Mouse (Mus musculus): Measurements from ENCODE around the gene Mast1.

The Mast1 gene

DNA sequence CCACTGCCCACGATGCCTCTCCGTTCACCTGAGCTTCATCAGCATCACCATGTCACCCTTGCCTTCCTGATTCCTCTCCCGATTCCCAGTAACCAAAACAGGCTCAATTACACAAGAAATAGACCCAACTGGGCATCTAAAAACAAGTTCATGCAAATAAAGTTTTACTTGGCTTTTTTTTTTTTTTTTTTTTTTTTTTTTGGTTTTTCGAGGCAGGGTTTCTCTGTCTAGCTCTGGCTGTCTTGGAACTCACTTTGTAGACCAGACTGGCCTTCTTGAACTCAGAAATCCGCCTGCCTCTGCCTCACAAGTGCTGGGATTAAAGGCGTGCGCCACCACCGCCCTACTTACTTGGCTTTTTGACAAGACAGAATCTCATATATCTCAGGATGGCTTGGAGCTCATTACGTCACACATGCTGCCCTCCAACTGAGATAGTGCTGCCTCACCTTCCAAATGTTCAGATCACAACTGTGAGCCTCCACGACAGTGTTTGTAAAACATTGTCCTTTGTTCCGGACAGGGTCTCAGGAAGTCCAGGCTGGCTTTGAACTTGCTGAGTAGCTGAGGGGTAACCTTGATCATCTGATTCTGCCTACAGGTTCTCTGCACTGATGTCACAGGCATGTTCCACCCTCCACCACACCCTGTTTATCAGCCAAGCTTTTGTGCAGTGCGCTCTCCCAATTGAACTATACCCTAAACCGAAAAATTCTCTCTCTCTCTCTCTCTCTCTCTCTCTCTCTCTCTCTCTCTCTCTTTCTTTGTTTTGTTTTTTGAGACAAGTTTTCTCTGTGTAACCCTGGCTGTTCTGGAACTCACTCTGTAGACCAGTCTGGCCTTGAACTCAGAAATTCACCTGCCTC is 694 bp upstream of the Mast1 start:
- no peak for DNase-seq (ENCODE audit: low spot score)

DNA sequence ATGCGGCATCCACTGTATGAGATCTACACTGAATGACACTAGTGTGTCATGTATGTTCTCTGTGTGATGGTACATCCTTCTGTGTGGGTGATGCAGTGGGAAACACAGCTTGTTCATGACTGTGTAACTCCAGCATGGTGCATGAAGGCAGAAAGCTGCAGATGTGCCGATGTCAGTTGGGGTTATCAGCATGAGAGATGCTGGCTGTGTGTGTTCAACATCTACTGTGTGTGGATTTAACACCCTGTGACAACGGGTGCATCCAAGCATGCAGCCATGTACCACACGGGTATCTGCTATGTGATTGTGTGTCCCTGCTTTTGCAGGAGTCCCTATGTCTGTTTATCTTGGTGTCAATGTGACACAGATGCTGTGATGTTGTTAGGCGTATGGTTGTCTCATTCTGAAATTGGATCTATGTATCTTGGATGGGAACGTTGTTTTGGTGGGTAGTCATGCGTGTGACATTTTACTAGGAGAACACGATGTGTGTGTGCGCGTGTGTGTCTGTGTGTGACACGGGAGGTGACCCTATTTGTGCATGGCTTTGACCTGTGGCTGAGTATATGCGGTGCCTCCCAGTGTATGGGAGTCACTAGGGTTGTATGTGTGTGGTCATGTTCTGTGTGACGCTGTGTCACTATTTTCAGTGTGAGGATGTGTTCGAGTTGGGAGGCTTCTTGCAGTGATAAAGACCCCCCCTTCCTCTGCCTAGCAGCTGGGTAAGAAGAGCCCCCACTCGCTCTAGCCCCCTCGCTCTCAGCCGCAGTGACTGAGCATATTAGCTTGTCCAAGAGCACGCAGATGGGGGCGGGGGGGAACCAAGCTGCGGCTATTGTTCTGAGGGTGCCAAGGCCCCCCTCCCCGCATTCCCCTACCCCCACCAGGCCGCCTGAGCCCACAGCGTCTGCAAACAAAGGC is 858 bp downstream of the Mast1 start:
- DNase-seq (ENCODE audit: low spot score), result no peak

DNA sequence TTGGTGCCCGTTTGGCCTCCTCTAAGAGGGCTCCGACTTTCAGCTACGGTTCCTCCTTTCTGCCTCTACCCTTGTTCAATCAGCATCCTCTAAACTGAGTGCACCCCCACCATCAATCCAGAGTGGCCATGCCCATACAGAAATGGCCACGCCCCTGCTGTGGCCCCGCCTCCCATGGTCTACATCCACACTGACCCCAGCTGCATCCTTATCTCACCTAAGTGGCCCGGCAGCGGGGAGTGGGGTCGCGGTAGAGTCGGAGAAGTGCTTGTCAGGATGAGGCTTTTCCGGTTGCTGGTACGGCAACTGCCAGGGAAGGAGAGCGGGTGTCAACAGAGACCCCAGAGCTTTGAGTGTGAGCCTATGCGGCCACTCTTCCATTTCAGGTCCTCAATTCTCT is 1.7 kb downstream of the Mast1 start:
- DNase-seq (ENCODE audit: low spot score), result no peak

- DNase-seq (ENCODE audit: low spot score), result no peak
Measured at GRCm38 (mm10) chr8:84934860-84935259, 2.3 kb downstream of the Mast1 start.

- no peak for DNase-seq (ENCODE audit: low spot score)
Measured at GRCm38 (mm10) chr8:84933767-84934559, 3.2 kb downstream of the Mast1 start.

- DNase-seq (ENCODE audit: low spot score), result no peak
Measured at GRCm38 (mm10) chr8:84930582-84930981, 6.6 kb downstream of the Mast1 start.

DNA sequence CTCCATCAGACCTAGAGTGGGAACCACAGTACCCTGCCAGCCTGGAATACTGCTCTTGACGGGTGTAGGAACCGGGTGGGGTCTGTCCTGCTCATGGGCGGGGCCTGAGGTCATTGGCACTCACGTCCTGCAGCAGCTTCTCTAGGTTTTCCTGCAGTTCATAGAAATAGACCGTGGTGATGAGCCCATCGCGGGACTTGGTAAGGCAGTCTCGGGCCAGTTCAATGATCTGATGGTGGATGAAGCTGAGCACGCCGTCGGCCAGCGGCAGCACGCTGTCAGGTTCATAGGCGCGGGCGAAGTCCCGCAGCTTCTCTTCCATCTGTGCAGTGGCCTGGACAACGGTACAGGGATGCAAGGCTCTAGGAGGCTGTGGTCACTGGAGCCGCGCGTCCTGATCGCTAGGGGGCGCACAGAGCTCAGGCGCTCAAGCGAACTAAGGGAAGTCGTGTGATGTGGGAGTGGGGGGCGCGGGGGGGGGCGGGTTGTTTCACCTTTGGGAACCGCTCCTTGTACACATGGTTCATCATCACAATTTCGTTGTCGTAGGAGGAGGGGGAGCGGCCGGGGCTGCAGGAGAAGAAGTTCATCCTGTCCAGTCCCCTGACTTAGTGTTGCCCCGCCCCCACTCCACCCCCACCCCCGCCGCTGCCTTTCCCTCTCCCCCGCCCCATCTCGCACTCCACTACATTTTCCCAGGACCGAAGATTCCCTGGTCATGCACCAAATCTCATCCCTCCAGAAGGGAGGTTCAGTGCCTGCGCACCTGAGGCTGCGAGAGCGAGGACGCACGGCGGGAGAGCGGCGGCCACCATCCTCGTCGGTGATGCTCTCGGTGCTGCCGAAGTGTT is 8.5 kb downstream of the Mast1 start:
- DNase-seq (ENCODE audit: low spot score), result peak; percentile 57

GRCm38 (mm10) chr8:84927513-84927912 is 9.6 kb downstream of the Mast1 start:
- DNase-seq (ENCODE audit: low spot score), result no peak

GRCm38 (mm10) chr8:84925557-84925956 is 11.6 kb downstream of the Mast1 start:
- DNase-seq (ENCODE audit: low spot score), result no peak

DNA sequence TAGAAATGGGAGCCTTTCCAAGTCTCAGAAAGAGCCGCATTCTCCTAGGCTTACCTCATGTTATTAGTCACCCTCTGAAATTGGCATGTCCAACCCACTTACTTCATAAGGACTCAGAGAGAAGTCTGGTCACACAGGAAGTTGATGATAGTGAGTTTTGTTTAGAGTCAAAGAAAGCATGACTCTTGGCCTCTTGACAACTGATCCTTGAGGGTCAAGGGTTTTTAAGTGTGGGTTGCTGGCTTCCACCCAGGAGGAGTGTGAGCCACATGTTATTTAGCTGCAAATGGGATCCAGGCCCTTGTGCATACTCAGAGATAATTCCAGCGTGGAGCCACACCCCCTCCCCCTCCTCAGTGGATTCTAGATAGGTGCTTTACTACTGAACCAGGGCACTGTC is 15.6 kb downstream of the Mast1 start:
- DNase-seq (ENCODE audit: low spot score), result no peak

GRCm38 (mm10) chr8:84918646-84919045 is 18.5 kb downstream of the Mast1 start:
- DNase-seq (ENCODE audit: low spot score), result no peak

DNA sequence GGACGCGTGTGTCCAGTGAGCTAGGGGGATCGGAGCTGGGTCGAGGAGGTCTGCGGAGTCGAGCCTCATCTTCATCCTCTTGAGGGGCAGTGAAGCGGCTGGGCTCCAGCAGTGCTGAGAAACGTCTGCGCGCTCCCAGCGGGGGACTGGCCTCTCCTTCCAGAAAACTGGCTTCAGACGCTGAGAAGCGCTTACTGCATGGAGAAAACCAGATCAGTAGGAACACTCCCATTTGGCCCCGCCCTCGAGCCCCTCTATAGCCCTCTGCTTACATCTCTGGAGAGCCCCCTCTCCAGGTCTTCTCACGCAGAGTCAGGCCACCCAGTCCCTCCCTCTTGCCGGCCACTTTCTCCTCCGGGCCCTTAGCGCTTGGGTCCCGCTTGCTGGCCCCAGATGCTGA is 19.4 kb downstream of the Mast1 start:
- no peak for DNase-seq (ENCODE audit: low spot score)

GRCm38 (mm10) chr8:84915269-84915668 is 21.9 kb downstream of the Mast1 start:
- DNase-seq (ENCODE audit: low spot score), result no peak

- no peak for DNase-seq (ENCODE audit: low spot score)
Measured at GRCm38 (mm10) chr8:84913960-84914359, 23.2 kb downstream of the Mast1 start.

- DNase-seq (ENCODE audit: low spot score), result no peak
Measured at GRCm38 (mm10) chr8:84913502-84913900, 23.7 kb downstream of the Mast1 start.

DNA sequence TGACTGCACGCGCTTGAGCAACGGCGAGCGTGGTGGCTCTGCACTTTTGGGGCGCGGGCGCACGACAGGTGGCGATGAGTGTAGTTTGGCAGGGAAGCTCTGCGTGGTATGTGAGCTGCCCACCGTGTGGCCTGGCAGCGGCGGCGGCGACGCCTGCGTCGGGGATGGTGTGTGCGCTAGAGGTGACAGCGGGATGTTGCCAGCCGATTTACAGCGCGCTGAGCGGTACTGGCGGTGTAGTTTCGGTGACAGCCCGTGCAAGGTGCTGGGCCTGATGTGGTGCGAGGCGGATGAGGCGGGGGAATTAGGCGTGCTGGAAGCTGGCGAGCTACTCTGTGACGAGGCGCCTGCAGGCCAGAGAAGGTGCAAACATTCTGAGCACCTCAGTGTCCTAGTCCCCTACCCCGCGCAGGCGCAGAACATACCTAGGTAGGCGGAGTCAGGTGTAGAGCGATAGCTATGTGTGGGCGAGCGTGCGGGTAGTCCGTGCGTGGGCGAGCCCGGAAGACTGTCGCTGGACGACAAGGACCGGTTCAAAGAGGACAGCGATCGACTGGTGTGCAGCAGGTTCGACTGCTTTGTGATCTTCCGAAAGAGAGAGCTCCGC is 24.2 kb downstream of the Mast1 start:
- peak; percentile 50 for DNase-seq (ENCODE audit: low spot score)

DNA sequence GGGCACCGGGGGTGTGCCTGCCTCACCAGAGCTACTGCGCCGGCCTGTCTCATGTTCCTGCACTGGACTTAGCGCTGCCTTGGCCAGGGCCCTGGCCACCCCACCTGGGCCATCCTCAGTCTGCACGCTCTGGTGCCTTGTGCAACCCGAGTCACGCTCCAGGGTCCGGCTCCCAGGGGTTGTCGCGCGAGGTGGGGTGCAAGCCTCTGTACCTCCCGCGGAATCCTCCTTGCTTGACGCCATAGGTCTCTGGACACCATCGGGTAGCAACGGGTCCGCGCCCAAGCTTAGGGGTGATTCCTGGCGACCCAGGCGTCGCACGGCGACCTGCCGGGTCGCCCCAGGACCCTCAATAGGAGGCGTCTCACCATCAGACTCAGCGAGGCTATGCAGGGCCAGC is 24.8 kb downstream of the Mast1 start:
- no peak for DNase-seq (ENCODE audit: low spot score)

DNA sequence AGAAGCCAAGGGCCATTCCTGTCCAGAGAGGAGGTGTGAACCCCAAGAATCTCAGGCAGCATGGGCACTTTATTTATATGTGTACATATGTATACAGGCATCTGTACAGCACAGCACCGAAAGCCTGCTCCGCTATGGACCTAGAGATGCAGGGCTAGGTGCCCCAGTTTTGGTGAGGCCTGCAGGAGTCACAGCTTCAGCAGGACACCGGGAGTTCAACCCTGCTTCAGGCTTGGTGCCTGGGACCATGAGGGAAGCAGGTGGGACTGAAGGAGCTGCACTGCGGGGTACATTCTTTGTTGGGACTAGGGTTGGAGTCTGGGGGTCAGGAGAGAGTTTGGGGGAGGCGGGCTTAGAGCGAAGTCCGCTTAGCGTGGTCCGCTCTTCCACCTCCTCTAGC is 25.3 kb downstream of the Mast1 start:
- DNase-seq (ENCODE audit: low spot score), result no peak

GRCm38 (mm10) chr8:84910551-84910950 is 26.6 kb downstream of the Mast1 start:
- DNase-seq (ENCODE audit: low spot score), result no peak

DNA sequence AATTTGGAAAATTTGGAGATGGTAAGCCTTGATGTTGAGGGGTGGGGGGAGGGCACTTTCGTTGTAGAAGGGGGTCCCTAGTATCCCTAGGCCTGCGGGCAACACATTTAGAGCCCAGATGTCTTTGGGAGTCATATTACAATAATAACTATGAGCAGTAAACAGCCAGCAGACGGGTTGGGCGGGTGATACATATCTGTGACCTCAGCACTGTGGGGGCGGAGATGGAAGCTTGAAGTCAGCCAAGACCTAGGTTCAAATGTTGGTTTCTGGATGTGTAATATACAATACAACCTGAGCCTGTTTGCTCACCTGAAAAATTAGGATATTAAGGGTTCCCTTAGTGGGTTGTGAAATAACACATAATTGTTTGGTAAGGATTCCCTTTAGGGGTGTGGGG is 27.2 kb downstream of the Mast1 start:
- no peak for DNase-seq (ENCODE audit: low spot score)

All from ovary, postnatal 14 days (tissue).